Mouse (Mus musculus): ENCODE measurements around the gene Ltbp1. TPM values are rescaled to one million over a fixed set of nuclear protein-coding genes. Genes with fewer than 3 reads are reported as not detected.

The Ltbp1 gene
- polyA plus RNA-seq, 1 experiment from 2014 or later: 14.2 TPM

GRCm38 (mm10) chr17:74976167-74976985 is 29.0 kb upstream of the Ltbp1 start:
- no peak overlapping the region for H3K27ac ChIP-seq (ENCODE audit: low read depth, low read length)
- no peak overlapping the region for H3K9ac ChIP-seq (ENCODE audit: low read depth, low read length)
- H3K4me1 ChIP-seq (replicated peaks; ENCODE audit: control insufficient read depth, insufficient read depth, low read length): no peaks in the 10 kb centered on the region
- H3K4me3 ChIP-seq (ENCODE audit: low read depth, low read length): no peak overlapping the region
- no peaks in the 10 kb centered on the region for H3K36me3 ChIP-seq (ENCODE audit: control insufficient read depth, insufficient read depth, low read length)
- DNase-seq (ENCODE audit: low spot score) (no peak), ATAC-seq (replicated peaks; ENCODE audit: low FRiP score) (no peak)
- H3K4me2 ChIP-seq: no peak overlapping the region
- H3K27me3 ChIP-seq (replicated peaks; ENCODE audit: control insufficient read depth, insufficient read depth, low read length): no peaks in the 10 kb centered on the region
- WGBS: 77% methylated on average over 8 of the region's 8 CpGs
- H3K9me3 ChIP-seq (ENCODE audit: control insufficient read depth, low read length): no peaks in the 10 kb centered on the region

DNA sequence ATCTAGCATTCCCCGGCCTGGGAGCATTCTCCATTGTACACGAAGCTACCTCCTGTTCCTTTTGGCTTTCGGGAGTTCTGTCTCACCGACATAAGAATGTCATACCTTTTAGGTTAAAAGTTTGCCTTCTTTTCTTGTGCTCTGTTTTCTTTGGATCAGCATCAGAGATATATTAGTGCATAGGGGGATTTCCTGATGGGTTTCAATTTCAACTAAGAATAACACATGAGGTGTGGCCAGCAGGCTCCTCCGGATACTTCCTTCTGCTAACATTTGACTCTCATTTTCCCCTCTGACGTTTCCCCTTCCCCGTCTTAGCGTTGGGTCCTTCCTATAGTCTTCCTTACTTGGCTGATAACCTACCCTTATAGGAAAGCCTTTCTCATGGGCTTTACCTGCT is 25.6 kb upstream of the Ltbp1 start:
- no peak for DNase-seq (ENCODE audit: low spot score)
- Histone ChIP-seq H3K36me3 (ENCODE audit: control insufficient read depth, insufficient read depth, low read length) (no peaks in the 10 kb centered on the region), H3K4me3 (ENCODE audit: low read depth, low read length) (no peak overlapping the region), H3K27ac (ENCODE audit: low read depth, low read length) (no peak overlapping the region), H3K4me1 (replicated peaks; ENCODE audit: control insufficient read depth, insufficient read depth, low read length) (no peaks in the 10 kb centered on the region), H3K9ac (ENCODE audit: low read depth, low read length) (no peak overlapping the region), H3K4me2 (no peak overlapping the region), H3K27me3 (replicated peaks; ENCODE audit: control insufficient read depth, insufficient read depth, low read length) (no peaks in the 10 kb centered on the region), H3K9me3 (ENCODE audit: control insufficient read depth, low read length) (no peaks in the 10 kb centered on the region)
- 87% methylated on average over 8 of the region's 8 CpGs for WGBS
- ATAC-seq (replicated peaks; ENCODE audit: low FRiP score): no peak

- Histone ChIP-seq H3K36me3 (ENCODE audit: control insufficient read depth, insufficient read depth, low read length) (no peaks in the 10 kb centered on the region), H3K27me3 (replicated peaks; ENCODE audit: control insufficient read depth, insufficient read depth, low read length) (no peaks in the 10 kb centered on the region), H3K4me2 (no peak overlapping the region), H3K4me3 (ENCODE audit: low read depth, low read length) (no peak overlapping the region), H3K27ac (ENCODE audit: low read depth, low read length) (no peak overlapping the region), H3K9me3 (ENCODE audit: control insufficient read depth, low read length) (no peaks in the 10 kb centered on the region), H3K4me1 (replicated peaks; ENCODE audit: control insufficient read depth, insufficient read depth, low read length) (no peaks in the 10 kb centered on the region), H3K9ac (ENCODE audit: low read depth, low read length) (no peak overlapping the region)
- ATAC-seq (replicated peaks; ENCODE audit: low FRiP score) (no peak), DNase-seq (ENCODE audit: low spot score) (no peak)
- 73% methylated on average over 5 of the region's 5 CpGs for WGBS
Measured at GRCm38 (mm10) chr17:74981703-74982102, 23.7 kb upstream of the Ltbp1 start.

DNA sequence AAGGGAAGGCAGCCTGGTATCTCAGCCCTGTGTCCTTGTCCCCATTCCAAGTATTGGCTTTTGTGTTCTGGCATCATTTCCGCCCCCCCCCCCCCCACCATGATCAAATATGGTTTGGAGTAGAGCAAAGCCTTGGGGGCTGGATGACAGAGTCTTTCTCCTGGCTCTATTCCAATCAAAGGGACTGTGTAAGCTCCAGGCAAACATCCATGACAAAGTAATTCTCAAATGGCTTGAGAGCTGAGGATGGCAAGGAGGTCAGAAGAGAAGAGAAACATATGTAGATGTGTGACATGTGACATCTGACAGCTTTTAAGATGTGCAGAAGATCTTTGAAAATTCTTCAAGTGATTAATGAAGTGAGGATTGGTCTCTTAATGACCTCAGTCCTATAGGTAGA is 22.5 kb upstream of the Ltbp1 start:
- Histone ChIP-seq H3K4me2 (no peak overlapping the region), H3K9ac (ENCODE audit: low read depth, low read length) (no peak overlapping the region), H3K4me3 (ENCODE audit: low read depth, low read length) (no peak overlapping the region), H3K36me3 (ENCODE audit: control insufficient read depth, insufficient read depth, low read length) (no peaks in the 10 kb centered on the region), H3K27me3 (replicated peaks; ENCODE audit: control insufficient read depth, insufficient read depth, low read length) (no peaks in the 10 kb centered on the region), H3K9me3 (ENCODE audit: control insufficient read depth, low read length) (no peaks in the 10 kb centered on the region), H3K27ac (ENCODE audit: low read depth, low read length) (no peak overlapping the region), H3K4me1 (replicated peaks; ENCODE audit: control insufficient read depth, insufficient read depth, low read length) (no peaks in the 10 kb centered on the region)
- ATAC-seq (replicated peaks; ENCODE audit: low FRiP score) (no peak), DNase-seq (ENCODE audit: low spot score) (no peak)
- WGBS: 71% methylated on average over 1 of the region's 1 CpGs

- Histone ChIP-seq H3K9me3 (ENCODE audit: control insufficient read depth, low read length) (no peaks in the 10 kb centered on the region), H3K27ac (ENCODE audit: low read depth, low read length) (no peak overlapping the region), H3K4me2 (no peak overlapping the region), H3K27me3 (replicated peaks; ENCODE audit: control insufficient read depth, insufficient read depth, low read length) (no peaks in the 10 kb centered on the region), H3K9ac (ENCODE audit: low read depth, low read length) (no peak overlapping the region), H3K36me3 (ENCODE audit: control insufficient read depth, insufficient read depth, low read length) (no peaks in the 10 kb centered on the region), H3K4me1 (replicated peaks; ENCODE audit: control insufficient read depth, insufficient read depth, low read length) (no peaks in the 10 kb centered on the region), H3K4me3 (ENCODE audit: low read depth, low read length) (no peak overlapping the region)
- 82% methylated on average over 1 of the region's 1 CpGs for WGBS
- DNase-seq (ENCODE audit: low spot score) (no peak), ATAC-seq (replicated peaks; ENCODE audit: low FRiP score) (no peak)
Measured at GRCm38 (mm10) chr17:74984071-74984470, 21.3 kb upstream of the Ltbp1 start.

- Histone ChIP-seq H3K4me2 (no peak overlapping the region), H3K4me1 (replicated peaks; ENCODE audit: control insufficient read depth, insufficient read depth, low read length) (no peaks in the 10 kb centered on the region), H3K27me3 (replicated peaks; ENCODE audit: control insufficient read depth, insufficient read depth, low read length) (no peaks in the 10 kb centered on the region), H3K4me3 (ENCODE audit: low read depth, low read length) (no peak overlapping the region), H3K9ac (ENCODE audit: low read depth, low read length) (no peak overlapping the region), H3K9me3 (ENCODE audit: control insufficient read depth, low read length) (no peaks in the 10 kb centered on the region), H3K27ac (ENCODE audit: low read depth, low read length) (no peak overlapping the region), H3K36me3 (ENCODE audit: control insufficient read depth, insufficient read depth, low read length) (no peaks in the 10 kb centered on the region)
- ATAC-seq (replicated peaks; ENCODE audit: low FRiP score) (no peak), DNase-seq (ENCODE audit: low spot score) (no peak)
Measured at GRCm38 (mm10) chr17:74984681-74985080, 20.7 kb upstream of the Ltbp1 start.

DNA sequence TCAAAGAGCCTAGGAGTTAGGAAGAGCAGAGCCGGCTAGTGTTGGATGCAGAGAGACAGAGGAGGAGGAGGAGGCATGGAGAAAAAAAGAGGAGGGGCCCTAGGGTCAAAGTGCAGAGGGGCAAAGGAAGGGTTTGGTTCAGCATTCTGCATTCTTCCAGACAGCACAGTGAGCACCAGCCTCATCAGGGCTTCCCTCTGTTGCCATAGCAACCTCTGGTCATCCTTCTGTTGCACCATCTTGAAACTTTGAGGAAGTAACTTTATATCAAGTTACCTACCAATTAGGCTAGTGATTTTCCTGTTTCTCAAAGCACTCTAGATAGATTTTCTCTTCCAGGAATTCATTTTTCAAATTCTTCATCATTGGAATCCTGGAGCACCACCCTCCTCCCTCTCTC is 18.3 kb upstream of the Ltbp1 start:
- WGBS: 40% methylated on average over 1 of the region's 1 CpGs
- H3K4me2 ChIP-seq: no peak overlapping the region
- no peak overlapping the region for H3K27ac ChIP-seq (ENCODE audit: low read depth, low read length)
- H3K27me3 ChIP-seq (replicated peaks; ENCODE audit: control insufficient read depth, insufficient read depth, low read length): no peaks in the 10 kb centered on the region
- H3K36me3 ChIP-seq (ENCODE audit: control insufficient read depth, insufficient read depth, low read length): no peaks in the 10 kb centered on the region
- H3K4me3 ChIP-seq (ENCODE audit: low read depth, low read length): no peak overlapping the region
- no peak overlapping the region for H3K9ac ChIP-seq (ENCODE audit: low read depth, low read length)
- H3K9me3 ChIP-seq (ENCODE audit: control insufficient read depth, low read length): 0 out of 2 replicates have a peak, but pooled peaks cover 2% of the 10 kb centered on the region
- DNase-seq (ENCODE audit: low spot score) (no peak), ATAC-seq (replicated peaks; ENCODE audit: low FRiP score) (no peak)
- H3K4me1 ChIP-seq (replicated peaks; ENCODE audit: control insufficient read depth, insufficient read depth, low read length): no peaks in the 10 kb centered on the region

- Histone ChIP-seq H3K9ac (ENCODE audit: low read depth, low read length) (no peak overlapping the region), H3K9me3 (ENCODE audit: control insufficient read depth, low read length) (0 out of 2 replicates have a peak, but pooled peaks cover 2% of the 10 kb centered on the region), H3K4me3 (ENCODE audit: low read depth, low read length) (no peak overlapping the region), H3K4me2 (no peak overlapping the region), H3K36me3 (ENCODE audit: control insufficient read depth, insufficient read depth, low read length) (no peaks in the 10 kb centered on the region), H3K27me3 (replicated peaks; ENCODE audit: control insufficient read depth, insufficient read depth, low read length) (no peaks in the 10 kb centered on the region), H3K27ac (ENCODE audit: low read depth, low read length) (no peak overlapping the region), H3K4me1 (replicated peaks; ENCODE audit: control insufficient read depth, insufficient read depth, low read length) (peaks cover 4% of the 10 kb centered on the region; the same call in 1 of the 2 replicates)
- no peak for ATAC-seq (replicated peaks; ENCODE audit: low FRiP score)
- no peak for DNase-seq (ENCODE audit: low spot score)
- WGBS: 87% methylated on average over 4 of the region's 4 CpGs
Measured at GRCm38 (mm10) chr17:74989691-74990090, 15.7 kb upstream of the Ltbp1 start.

DNA sequence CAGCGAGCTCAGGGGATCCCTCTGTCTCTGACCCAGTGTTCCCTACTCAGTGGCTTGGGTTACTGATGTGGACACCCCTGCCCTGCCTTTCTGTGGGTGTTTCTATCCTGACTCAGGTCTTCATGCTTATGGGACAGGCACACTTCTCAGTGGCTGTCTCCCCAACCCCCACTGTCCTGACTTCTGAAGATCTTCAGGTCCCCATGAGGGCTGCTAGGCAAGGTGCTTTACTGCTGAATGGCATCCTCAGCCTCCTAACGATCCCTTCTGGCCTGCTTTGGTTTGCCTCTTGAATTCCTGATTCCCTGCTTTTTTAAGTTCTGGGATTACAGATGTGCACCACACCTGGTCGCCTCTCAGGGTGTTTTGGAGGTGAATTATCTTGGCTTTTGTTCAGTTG is 14.8 kb upstream of the Ltbp1 start:
- no peak overlapping the region for H3K27ac ChIP-seq (ENCODE audit: low read depth, low read length)
- H3K27me3 ChIP-seq (replicated peaks; ENCODE audit: control insufficient read depth, insufficient read depth, low read length): no peaks in the 10 kb centered on the region
- 74% methylated on average over 3 of the region's 3 CpGs for WGBS
- no peak for ATAC-seq (replicated peaks; ENCODE audit: low FRiP score)
- H3K4me1 ChIP-seq (replicated peaks; ENCODE audit: control insufficient read depth, insufficient read depth, low read length): peaks cover 6% of the 10 kb centered on the region; the same call in 1 of the 2 replicates
- H3K4me3 ChIP-seq (ENCODE audit: low read depth, low read length): no peak overlapping the region
- H3K4me2 ChIP-seq: no peak overlapping the region
- DNase-seq (ENCODE audit: low spot score): no peak
- H3K36me3 ChIP-seq (ENCODE audit: control insufficient read depth, insufficient read depth, low read length): no peaks in the 10 kb centered on the region
- H3K9me3 ChIP-seq (ENCODE audit: control insufficient read depth, low read length): 0 out of 2 replicates have a peak, but pooled peaks cover 2% of the 10 kb centered on the region
- no peak overlapping the region for H3K9ac ChIP-seq (ENCODE audit: low read depth, low read length)
